Mouse (Mus musculus): ENCODE measurements around the gene Gm20379.

DNA sequence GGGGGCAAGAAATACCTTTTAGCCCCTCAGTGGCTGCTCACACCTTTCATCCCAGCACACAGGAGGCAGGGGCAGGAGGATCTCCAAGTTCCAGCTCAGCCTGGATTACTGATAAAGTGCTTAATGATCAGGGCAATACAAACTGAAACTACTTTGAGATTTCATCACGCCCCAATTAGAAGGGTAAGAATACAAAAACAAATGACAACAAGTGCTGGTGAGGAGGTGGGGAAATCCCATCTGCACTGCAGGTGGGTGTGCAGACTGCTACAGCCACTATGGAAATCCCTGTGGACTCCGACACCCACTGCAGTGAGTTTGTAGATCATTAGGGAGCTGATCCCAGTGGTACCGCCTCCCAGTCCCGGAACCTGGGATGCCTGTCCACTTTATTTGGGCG, 1.5 kb upstream of the Gm20379 start:
- TF ChIP-seq CTCF (IDR thresholded peaks at IDR 0.05; ENCODE audit: control insufficient read depth, insufficient read depth, insufficient replicate concordance, low read depth, low read length) (no peak), POLR2A (IDR thresholded peaks at IDR 0.05; ENCODE audit: control insufficient read depth, low read depth, low read length) (no peak)

Data from testis, adult 2 months (tissue).